Mouse (Mus musculus) liver, postnatal 0 days (tissue): ENCODE results near the gene Dus3l.

Source experiments
- CTCF ChIP-seq: sonication (generic); IDR thresholded peaks from 2 replicates; pipeline ENCODE4 v1.5.1; 2016; ENCODE audit warnings: antibody characterized with exemption, low read depth
- EP300 ChIP-seq: IDR thresholded peaks from 2 replicates; pipeline ENCODE4 v1.6.1; 2016; ENCODE audit warnings: antibody characterized with exemption, low read depth, mild to moderate bottlenecking

GRCm38 (mm10) chr17:56780291-56780978 is 15.9 kb downstream of the Dus3l start:
- no peak for TF ChIP-seq CTCF
- TF ChIP-seq EP300: no peak
